Mouse (Mus musculus) gastrocnemius, adult 18-20 months (tissue): ENCODE data around the gene Agbl3. TPM values are rescaled to one million over a fixed set of nuclear protein-coding genes. Genes with fewer than 3 reads are reported as not detected.

ENCODE experiments used
- DNase-seq: peaks from one replicate; pipeline ENCODE4 v3.0.0; 2021; ENCODE audit warnings: low spot score
- long read RNA-seq, 2 experiments: library from polyadenylated mRNA; stranded (forward); transcript quantifications; one replicate each; pipeline ENCODE4 v2.0.0; 2021
- total RNA-seq, 2 experiments: library from RNA; stranded (reverse); gene quantifications; 2 replicates each; pipeline ENCODE4 v1.2.3; 2021

The Agbl3 gene
- 1 to 10 TPM in 1 of 2 experiments, under 1 TPM in 1; 0.90 to 1.6 TPM for total RNA-seq
- long read RNA-seq, experiment 1 = 0 reads
- long read RNA-seq, experiment 2, partial matches to known transcripts = 0 of 2 reads
- long read RNA-seq, experiment 2, other reads (novel, unspliced or antisense) = 1 of 2 reads

DNA sequence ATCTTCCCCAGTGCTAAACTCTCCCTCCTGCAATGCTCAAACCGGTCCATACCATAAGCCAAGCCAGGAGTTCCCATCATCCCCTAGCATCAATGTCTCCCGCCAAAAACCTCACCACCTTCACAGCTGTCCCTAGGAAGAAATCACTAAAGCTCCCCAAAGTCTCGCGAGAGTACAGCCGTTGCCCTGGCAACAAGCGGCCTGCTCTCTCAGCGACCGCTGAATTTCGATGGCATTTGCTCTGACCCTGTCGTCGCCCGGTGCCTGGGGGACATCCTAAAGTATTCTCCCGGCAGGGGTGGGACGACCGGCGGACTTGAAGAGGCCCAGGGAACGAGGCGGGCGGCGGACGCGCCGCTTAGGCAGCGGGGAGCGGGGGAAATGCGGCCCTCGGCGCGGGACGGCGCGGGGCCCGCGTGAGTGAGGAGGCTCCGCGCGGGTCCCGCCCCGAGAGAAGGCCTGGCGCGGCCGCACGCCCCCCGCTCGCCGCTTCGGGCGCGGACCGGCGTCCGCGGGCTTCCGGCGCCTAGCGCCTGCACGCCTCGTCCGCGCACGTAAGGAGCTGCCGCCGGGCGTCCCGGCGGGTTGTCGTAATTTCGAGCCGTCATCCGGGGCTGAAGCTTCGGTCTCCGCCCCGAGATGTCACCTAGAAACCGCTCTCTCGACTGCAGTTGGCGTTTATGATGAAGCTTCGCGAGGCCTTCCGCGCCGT is at the start of gene Agbl3:
Agbl3 (plus strand) TSS at position 202 of the 712 bp plus-strand sequence.
- peak; percentile 94 for DNase-seq

DNA sequence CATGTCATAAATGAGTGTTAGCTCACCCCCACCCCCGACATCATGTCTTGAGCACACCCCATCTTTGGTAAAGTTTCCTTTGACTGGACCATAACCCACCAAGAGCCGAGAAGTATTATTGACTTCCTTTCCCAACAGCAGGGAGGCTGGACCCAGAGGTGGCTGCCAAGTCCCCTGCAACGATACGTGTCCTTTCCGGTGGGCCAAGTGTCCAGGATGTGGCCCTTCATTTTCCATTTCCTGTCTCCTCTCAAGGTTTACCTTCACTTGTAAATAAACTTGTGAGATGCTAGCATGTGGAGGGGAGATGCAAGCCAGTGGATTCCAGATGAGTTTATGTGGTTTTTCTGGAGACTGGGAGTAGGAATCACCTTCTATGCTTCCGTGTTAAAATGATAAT is 49.2 kb upstream of the Agbl3 start:
- no peak for DNase-seq

DNA sequence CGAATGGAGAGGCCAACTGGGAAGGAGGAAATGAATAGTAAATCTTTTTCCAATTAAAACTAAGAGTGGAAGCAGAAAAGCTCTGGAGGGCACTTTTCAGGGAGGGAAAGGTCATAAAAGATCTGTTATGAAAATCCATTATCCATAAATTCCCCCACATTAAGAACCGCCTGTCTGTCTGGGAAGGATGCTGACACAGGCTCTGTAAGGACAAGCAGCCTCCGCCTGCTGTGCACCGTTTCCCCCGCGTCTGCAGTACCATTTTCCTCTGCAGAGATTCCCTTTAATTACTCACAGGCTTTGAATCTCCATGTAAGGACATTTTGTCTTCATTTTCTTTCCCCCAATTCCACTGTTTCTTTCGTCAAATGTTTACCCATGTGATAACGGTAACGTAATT is 48.7 kb upstream of the Agbl3 start:
- DNase-seq = no peak

DNA sequence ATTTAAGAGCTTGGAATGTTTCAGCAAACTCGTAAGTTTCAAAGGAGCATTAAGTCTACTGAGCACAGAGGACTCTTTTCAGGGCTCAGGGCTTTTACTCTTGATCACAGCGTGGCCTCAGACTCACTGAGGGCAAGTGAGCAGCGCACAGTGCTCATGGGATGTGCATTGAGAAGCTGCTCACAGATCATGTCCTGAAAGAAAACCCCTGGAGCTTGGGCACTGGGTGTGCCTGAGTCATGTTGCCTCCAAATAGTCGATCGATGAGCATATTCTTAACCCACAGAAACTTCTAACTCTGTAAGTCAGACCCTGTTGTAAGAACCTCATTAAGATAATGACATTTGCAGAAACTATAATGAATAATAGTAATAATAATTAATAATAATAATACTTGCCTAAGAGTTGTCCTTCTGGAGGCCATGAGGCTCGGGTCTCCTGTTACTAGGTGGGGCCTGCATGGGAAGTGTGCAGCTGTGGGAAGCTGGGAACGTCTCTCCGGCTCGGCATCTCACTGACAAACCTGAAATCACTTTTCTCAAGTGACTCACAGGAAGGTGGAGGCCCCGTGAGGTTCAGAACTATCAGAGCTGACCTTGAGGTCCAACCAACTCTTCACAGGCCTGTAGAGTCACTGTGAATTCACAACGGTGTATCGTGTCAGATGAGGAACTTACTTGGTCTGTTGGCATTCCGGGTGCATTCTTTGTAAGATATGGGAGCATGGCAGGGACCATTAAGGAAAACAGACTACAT is 45.1 kb upstream of the Agbl3 start:
- DNase-seq = no peak

DNA sequence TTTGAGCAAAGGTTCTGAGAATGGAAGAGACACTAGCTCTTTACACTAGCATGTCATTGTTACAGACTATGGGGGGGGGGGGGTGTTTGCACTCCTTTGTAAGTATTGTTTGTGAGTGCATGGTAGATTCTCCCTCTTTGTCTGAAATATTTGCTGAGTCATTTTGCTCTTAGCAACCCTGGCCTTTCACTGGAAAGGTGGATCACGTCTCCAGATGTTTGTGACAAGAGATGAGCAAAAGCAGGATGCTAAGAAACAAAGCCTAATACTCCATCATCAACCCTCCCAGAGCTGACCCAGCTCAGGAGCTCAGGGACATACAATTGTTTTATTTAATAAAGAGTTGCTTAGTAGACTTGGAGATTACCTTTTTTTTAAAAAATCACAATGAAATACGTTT is 43.3 kb upstream of the Agbl3 start:
- no peak for DNase-seq

DNA sequence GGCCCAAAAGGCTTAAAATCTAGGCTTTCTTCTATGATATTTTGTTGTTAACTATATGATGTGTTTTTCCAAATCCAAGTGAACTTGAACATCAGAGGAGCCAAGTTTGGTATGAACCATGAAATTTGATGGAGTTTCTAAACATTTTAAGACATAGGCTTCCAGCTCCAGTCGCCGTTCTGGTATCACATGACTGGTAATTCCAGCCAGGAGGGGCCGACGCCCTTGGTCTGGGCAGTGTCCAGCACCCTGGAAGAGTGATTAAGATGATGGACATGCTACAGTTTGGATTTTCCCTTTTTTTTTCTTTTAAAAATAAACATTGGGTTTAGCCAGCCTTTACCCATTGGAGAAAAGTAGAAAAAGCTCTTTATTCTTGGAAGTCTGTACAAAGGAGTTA is 36.3 kb upstream of the Agbl3 start:
- DNase-seq = no peak

DNA sequence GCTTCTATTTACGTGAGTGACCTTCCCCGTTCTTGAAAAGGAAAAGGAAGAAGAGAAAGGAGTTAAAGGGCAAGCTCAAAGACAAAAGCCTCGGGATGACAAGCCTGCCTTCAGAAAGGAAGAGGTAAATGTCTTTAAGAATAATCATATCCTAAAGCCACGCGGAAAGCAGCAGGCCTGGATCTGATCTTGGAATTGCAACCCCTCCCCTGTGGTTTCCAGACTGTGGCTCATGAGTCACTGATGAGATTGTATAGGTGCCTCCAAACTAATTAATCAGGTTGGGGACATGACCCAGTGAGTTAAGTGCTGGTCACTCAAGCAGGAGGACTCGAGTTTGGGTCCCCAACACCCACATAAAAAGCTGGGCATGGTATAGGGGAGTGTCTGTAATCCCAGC is 32.4 kb upstream of the Agbl3 start:
- no peak for DNase-seq

DNA sequence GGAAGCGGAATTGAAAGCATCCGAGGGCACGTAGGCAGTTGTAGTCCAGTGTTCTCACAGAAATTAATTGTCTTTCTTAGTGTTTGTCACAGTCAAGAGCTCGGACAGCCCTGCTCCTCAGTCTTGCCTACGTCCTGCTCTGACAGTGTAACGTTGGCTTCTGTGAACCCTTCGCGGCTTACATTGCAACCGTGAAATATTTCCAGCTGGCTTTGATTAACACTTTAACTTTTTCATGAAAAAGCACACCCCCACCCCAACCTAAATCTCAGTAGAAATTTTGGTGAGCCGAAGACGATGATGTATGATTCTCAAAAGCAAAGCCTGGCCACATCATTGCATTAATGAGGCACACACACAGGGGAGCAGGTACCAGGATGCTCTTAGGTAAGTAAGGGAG is 31.7 kb upstream of the Agbl3 start:
- DNase-seq = no peak

DNA sequence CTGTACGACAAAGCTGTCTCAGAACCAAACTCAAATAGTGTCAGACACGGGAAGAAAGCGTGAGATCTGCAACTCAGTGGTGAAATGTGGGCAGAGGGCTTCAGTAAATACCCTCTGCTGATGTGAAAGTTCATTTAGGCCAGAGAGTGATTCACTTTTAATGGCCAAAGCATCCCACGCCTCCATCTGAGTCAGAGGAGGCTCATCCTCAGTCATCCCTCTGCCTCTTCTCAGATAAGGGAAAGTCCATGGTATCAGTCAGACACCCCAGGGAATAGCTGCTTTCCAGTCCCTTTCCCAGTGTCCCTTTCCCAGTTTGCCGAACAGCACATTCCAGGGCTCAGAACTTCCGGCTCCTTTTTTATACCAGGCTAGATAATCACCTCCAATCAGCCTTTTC is 30.7 kb upstream of the Agbl3 start:
- no peak for DNase-seq

DNA sequence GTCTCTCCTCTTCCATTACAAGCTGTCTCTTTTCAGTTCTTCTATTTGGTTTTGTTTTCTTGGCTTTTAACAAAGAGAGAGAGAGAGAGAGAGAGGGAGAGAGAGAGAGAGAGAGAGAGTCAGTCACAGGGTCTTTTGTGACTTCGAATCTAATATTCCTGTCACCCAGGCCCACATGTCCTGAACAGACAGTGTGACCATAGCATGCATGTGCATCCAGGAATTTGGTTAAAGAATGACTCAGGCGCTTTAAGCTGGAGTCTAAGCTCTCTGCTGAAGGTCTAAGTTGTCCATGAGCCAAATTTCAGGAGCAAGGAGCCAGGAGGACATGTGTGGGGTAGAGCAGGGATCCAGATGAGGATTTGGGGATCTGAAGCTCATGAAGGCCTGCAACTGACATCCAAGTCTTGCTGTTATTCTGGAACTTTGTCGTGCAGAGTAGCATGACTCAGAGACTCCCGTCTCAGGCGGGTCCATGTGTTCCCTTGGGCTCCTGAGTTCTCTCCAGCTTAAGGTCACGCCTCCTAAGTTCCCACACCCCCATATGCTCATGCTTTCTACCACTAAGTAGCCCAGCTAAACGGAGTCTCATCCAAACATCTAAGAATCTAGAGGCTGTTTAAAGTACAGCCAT is 29.6 kb upstream of the Agbl3 start:
- DNase-seq = peak; percentile 57

DNA sequence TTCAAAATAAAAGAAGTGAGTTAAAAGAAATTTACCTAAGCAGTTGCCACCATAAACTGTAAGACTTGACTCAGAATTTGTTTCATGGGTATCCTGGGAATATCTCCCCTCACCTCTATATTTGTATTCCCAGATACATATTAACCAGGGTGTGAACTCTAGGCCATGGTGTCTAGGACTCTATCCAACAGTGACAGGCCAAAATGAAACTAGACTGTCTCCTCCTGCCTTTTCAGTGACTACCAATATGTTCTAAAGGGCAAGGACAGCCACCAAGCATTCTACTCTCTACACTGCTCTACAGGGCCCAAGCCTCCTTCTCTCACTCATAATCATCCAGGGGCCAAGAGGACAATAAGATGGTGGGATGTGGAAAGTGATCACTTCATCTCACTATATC is 28.6 kb upstream of the Agbl3 start:
- DNase-seq = no peak

DNA sequence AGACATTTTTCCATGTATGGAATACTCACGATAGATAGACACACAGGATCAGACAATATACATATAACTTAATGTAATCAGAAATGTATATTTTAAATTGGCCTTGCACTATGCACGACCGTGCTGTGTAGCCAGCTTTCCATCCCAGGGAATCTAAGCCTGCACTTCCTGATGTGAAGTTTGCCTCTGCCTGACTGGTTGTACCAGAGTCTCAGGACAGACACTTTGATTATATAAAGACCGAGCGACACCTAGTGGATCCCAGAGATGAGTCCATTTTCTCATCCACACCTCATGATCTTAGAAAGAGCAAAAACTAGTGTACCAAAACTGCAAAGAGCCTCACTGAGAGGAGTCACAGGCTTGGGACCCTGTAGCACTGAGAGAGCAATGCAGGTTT is 25.8 kb upstream of the Agbl3 start:
- DNase-seq = peak; percentile 68

DNA sequence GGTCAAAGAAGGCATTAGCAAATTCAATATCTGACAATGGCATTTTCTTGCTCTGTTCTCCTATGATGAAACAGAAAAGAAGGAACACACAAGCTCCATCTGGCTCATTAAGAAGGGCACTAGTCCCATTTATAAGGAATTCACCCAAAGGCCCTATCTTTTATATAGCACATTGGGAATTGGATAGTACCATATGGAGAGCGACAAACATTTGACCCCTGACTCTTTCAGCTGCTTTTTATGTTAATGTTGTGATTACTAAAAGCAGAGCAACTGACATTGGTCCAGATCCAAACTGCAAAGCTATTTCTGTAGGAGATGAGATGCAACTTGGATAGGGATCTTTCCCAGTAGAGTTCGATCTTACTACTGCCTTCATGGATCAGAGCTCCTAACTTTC is 21.9 kb upstream of the Agbl3 start:
- DNase-seq = no peak

DNA sequence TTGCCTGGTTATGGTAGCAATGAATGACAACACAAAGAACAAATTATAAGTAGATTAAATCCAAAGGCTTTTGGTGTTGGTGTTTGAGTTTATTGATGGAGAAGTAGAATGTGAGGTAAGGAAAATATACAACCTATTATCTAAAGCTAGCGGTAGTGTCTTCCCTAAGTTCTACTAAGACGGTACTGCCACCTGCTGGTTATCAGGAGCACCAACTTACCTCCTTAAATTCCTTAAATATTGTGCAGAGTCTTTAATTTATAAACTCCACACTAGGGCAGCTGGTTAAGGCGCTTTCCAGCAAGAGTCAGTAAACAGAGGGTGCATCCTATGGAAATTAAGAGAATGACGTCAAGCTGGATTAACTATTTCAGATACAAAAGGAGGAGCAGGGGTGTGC is 20.2 kb upstream of the Agbl3 start:
- DNase-seq = peak; percentile 42

DNA sequence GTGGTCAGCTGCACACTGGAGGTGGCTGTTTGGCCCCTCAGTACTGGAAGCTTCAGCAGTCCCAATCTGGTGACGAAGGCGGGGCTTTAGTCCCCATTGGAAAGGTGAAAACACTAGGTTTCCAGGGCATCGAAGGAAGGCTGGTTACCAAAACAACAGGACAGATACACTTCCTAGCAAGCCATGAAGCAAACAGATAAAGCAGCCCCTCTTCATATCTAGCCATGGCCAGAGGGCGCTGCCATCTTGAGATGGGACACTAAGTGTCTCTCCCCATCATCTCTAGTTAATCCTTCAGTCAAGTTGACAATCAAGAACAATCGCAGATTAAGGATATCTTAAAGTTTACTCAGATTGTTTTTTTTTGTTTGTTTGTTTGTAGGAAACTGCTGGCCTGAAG is 14.5 kb upstream of the Agbl3 start:
- no peak for DNase-seq

DNA sequence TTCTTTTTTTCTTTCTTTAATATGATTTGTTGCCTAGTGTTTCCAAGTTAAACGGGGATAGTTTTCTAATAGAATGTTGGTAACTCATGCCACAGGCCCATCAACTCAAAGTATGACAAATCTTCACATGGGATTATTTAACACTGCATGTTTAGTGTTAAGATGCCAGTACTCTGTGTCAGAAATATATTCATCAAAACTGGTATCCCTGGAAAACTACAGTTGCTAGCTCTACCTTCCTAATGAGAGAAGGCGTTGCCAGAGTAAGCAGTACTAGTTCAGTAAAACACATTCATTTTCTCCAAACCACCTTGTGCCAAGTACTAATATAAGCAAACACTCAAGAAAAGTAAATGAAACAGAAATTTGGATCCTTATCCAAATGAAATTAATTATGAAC is 10.2 kb upstream of the Agbl3 start:
- no peak for DNase-seq

DNA sequence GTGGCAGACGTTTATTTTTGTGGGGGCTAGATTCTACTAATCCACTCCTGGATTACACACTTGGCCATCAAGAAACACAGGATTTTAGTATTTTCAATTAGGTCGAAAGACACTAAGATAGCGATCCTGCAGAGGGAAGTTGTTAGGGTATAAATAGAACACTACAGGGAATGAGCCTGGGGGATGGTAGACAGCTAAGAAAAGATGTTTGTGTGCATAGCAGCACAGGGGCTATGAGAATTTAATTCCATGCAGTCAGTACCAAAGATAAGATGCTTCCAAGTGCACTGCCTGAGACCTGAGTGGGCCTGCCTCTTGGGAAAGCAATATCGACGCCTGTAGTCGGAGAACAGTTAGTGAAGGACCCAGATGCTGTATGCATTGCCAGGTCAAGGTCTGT is 9.7 kb upstream of the Agbl3 start:
- no peak for DNase-seq

DNA sequence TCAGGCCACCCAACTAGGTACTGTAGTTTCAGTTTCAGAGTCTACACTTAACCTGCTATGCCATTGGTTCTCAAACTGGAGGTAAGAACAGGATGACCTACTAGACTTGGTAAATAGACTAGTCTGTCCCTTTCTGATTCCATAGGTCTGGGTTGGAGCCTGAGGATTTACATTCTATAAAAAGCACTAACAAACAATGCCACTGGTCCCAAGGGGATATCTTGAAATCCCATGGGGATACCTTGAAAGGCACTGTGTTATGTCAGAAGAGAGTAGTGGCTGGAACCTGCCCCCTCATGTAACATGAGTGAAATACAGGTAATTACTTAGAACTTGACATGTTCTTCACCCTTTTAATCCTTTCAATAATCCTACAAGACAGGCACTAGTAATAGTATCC is 3.8 kb upstream of the Agbl3 start:
- DNase-seq = no peak

DNA sequence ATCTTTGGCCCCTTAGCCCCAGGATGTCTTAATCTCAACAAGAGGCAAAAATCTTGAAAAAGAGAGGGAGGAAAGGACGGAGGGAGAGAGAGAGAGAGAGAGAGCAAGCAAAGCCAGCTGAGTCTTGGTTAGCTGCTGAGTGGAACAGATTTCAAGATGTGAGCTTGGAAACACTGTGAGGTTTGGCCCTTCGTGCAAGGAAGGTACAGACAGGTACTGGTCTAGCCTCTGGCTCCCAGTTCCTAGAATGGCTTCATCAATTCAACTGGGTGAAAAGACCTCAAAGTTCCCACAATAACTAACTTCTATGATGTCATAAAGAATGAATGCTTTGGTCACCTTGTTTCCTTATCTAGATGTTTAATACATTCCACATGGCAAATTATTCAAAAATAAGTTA is 3.1 kb upstream of the Agbl3 start:
- no peak for DNase-seq

DNA sequence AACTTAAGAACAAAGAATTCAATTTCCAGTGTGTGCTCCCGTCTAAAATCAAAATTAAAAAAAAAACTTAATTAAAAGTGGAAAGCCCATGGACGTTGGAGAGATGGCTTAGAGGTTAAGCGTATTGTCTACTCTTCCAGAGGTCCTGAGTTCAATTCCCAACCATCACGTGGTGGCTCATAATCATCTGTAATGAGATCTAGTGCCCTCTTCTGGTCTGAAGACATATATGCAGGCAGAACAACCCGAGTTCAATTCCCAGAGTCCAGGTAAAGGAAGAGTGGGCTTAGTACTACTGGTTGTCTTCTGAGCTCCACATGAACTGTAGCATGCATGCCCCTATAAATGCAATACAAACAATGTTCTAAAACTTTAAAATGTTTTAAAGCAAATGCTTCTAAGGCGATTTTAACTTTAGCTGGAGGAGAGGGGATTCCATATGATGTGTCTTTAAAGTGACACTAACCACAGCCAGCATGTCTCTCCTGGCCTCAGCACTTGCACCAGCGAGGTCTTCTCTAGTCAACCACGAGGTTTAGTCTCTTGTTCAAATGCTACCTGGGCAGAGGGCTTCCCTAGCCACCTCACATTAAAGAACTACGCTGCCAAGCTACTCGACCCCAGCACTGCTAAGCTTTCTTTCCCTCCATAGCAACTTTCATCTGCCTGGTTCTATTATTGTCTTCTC is 2.1 kb upstream of the Agbl3 start:
- no peak for DNase-seq

DNA sequence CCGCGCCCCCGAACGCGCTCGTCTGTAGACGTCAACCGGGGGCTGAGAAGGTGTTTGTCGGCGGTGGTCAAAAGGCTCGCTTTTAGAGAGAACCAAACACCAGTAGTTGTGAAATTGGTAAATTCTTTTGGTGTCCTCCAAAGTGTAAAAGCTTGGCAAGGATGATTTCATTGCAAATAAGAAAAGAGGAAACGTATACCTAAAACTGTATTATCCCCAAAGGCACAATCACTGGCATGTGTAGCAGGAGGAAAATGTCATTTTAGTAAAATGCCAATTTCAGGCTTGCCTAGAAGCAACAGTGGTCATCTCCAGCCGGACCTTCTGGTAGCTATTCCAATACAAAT is 684 bp downstream of the Agbl3 start:
- no peak for DNase-seq

DNA sequence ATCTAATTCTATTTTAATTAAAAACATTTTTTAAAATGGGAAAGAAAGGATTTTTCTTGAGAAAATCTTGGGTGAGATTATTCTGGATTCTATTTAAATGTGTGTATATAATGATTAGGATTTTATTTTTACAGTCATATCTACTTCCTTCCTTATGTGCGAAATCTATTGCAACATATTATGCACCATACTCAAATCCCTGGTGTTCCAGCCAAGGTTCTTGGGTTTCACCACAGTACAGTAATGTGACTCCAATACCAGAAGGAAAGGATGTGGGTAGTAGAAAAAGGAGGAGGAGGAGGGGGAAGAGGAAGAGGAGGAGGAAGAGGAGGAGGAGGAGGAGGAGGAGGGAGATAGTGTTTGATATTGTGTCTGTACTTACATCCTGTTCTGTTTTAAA is 2.3 kb downstream of the Agbl3 start:
- no peak for DNase-seq
